Mouse (Mus musculus) layer of hippocampus, adult 2 months (tissue): Measurements from ENCODE around the gene Tex19.2. TPM values are rescaled to one million over a fixed set of nuclear protein-coding genes. Genes with fewer than 3 reads are reported as not detected.

ENCODE experiments used
- DNase-seq, 2 experiments: peaks; one replicate each; pipeline ENCODE4 v3.0.0; 2022; ENCODE audit warnings: low spot score in 2 of 2
- H3K27ac ChIP-seq: fragments of 200-600 bp; 2 replicates; pipeline ENCODE4 v1.8.1; 2022
- H3K4me3 ChIP-seq: fragments of 200-600 bp; 2 replicates; pipeline ENCODE4 v1.8.1; 2022; ENCODE audit warnings: mild to moderate bottlenecking
- CTCF ChIP-seq: fragments of 200-600 bp; conservative IDR thresholded peaks from 2 replicates; pipeline ENCODE4 v1.8.1; 2022; ENCODE audit warnings: antibody characterized with exemption, mild to moderate bottlenecking, moderate library complexity
- long read RNA-seq, 2 experiments: library from polyadenylated mRNA; stranded (forward); transcript quantifications; one replicate each; pipeline ENCODE4 v2.0.0; 2021; ENCODE audit warnings: borderline mapping rate in 2 of 2
- total RNA-seq, 2 experiments: library from RNA; stranded (reverse); gene quantifications; 2 replicates each; pipeline ENCODE4 v1.2.3; 2021

The Tex19.2 gene
- not detected for total RNA-seq
- long read RNA-seq, experiment 1, result 0 reads
- long read RNA-seq, experiment 2, result 0 reads

DNA sequence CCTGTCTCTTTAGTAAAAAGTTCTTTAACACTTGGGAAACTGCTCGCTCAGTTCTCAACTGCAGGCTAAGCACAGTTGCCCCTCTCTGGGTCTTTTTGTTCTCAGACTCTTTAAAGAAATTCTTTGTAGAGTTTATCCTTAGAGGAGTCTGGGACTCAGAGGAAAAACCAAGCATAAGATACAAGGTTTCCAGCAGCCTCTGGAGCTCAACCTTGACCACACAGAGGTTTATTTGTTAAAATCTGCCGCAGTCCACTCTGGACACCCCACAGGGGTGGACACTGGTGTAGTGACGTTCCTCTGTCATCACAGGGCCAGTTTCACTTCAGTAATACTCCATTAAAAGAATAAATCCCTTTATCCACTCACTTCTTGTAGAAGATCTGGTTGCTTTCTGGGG, at the start of gene Tex19.2:
Gene Tex19.2 (minus strand): TSS at position 101 of the 400 bp plus-strand sequence.
- H3K4me3 ChIP-seq, result no peak within 1 kb of the TSS
- H3K27ac ChIP-seq, result no peak within 1 kb of the TSS
- no peak for TF ChIP-seq CTCF
- no peak for DNase-seq

- DNase-seq, result no peak
- TF ChIP-seq CTCF, result no peak
- no peak overlapping the region for H3K27ac ChIP-seq
- no peak overlapping the region for H3K4me3 ChIP-seq
Measured at GRCm38 (mm10) chr11:121163751-121164150, 45.3 kb upstream of the Tex19.2 start.

- Histone ChIP-seq H3K27ac (no peak overlapping the region), H3K4me3 (no peak overlapping the region)
- no peak for DNase-seq
- no peak for TF ChIP-seq CTCF
Measured at GRCm38 (mm10) chr11:121160636-121161346, 42.3 kb upstream of the Tex19.2 start.

DNA sequence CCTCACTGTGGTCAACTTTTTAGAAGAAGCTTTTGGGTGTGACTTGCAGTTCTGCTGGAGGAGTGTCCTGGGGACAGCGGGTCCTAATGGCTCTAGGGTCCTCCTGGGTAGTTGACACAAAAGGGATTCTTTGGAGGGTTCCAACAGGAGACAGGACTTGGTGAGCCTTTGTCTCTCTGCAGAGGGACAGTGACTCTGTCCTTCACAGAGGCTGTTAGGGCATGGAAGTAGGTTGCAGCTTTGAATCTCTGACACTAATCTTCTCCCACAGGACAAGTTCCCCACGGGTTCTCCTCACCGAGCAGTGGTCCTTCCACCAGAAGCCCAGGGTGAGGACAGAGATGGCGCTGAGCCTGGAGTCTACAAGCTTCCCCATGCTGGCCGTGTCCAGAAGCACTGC, 41.5 kb upstream of the Tex19.2 start, which contains the start of gene Uts2r:
Gene Uts2r (plus strand): TSS at position 301 of the 400 bp plus-strand sequence.
- no peak within 1 kb of the TSS for H3K4me3 ChIP-seq
- H3K27ac ChIP-seq, result no peak within 1 kb of the TSS
- no peak for DNase-seq
- no peak for TF ChIP-seq CTCF

DNA sequence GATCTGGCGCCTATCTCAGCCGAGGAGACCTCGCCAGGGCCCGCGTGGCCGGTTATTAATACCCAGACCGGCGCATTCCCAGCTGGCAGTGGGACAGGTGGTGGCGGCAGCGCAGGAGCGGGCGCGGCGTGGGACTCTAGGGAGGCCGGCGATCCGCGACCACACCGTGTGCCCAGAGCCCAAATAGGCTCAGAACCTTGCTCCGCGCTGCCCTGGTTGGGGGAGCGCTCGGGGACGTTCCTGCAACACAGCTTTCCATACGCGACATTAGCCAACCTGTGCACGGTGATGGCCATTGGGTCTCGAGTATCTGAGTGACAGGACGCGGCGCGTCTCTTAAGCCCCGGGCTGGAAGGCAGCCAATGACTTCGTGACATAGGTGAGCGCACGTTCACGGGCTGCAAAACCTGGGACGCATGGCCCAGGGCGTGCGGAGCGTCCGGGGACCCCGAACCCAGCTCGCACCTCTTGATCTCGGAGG, 38.0 kb upstream of the Tex19.2 start:
- TF ChIP-seq CTCF, result no peak
- H3K27ac ChIP-seq, result no peak overlapping the region
- H3K4me3 ChIP-seq, result peak overlapping the region; percentile 35
- peak in 1 of 2 experiments; percentile 14 for DNase-seq

DNA sequence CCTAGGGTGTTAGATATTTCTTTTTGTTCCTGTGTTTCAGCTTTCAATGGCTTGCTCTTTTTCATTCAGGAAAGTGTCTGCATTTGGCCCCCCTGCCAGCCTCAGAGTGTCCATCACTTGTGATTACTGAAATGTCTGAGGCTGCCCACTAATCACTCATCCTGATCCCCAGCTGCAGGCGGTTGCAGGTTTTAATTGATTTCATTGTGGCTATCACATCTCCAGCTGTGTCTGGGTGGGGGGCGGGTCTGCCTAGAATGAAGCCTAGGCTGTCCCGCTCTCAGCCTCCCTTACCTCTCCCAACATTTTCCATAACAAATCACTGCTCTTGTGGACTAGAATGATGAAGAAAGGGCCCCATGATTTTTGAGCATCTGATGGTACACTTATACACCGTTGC, 35.7 kb upstream of the Tex19.2 start:
- no peak overlapping the region for H3K27ac ChIP-seq
- no peak overlapping the region for H3K4me3 ChIP-seq
- TF ChIP-seq CTCF, result no peak
- DNase-seq, result no peak

DNA sequence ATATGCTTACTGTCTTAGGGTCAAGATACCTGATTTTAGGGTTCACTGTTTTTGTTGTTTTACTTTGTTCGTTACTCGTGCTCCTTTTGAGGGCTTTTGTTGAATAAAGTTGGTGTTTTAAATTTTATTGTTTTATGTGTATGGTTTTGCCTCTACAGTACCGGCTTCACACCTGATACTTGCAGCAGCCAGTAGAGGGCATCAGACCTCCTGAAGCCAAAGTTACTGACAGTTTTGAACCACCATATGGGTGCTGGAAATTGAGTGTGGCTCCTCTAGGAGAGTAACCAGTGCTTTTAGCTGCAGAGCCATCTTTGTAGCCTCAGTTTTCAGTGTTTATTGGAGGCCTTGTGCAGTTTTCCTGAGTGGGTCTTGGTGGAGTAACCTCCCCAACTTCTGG, 29.7 kb upstream of the Tex19.2 start:
- peak; percentile 55 for TF ChIP-seq CTCF
- H3K4me3 ChIP-seq, result no peak overlapping the region
- DNase-seq, result no peak
- H3K27ac ChIP-seq, result no peak overlapping the region

DNA sequence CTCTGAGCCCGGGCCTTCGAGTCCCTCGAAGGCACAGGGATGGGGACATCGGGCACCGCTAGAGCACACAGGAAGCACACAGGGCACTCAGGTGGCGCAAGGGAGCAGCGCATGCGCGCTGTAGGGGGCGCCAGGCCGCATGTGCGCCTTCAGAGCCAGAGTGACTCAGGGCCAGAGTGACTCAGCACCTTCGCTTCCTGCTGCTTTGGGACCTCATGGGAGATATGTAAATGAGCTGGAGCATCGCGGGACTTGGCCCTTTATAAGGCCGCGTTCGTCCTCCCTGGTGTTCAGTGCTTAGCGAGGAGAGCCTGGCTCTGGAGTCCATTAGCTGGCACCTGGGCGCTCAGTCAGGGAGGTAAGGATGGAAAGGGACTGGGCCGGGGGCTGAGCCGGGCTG, 27.4 kb upstream of the Tex19.2 start, which contains the start of gene Tex19.1:
Gene Tex19.1 (plus strand): TSS at position 279 of the 400 bp plus-strand sequence.
- Histone ChIP-seq H3K27ac (no peak within 1 kb of the TSS), H3K4me3 (no peak within 1 kb of the TSS)
- no peak for DNase-seq
- TF ChIP-seq CTCF, result no peak

GRCm38 (mm10) chr11:121143325-121144015, 25.0 kb upstream of the Tex19.2 start:
- no peak for TF ChIP-seq CTCF
- DNase-seq, result no peak
- no peak overlapping the region for H3K4me3 ChIP-seq
- H3K27ac ChIP-seq, result no peak overlapping the region

DNA sequence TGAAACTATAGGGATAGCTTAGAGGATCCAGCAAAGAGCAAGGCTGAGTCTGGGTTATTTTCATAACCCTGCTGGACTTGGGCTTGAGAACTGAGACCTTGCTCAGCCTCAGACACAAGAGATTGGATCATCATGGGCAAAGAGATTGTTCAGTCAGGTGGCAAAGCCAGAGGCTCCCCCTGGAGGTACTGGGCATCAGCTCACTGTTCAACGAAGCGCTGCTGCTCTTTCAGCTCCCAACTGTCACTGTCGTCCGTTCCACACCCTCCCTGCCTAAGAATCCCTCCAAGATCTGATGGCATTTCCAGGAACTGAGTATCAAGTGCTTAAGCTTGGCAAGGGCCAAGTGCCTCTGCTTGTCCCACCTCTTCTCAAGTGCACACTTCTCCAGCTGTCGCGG, 20.3 kb upstream of the Tex19.2 start:
- no peak overlapping the region for H3K4me3 ChIP-seq
- DNase-seq, result no peak
- no peak overlapping the region for H3K27ac ChIP-seq
- peak; percentile 60 for TF ChIP-seq CTCF

GRCm38 (mm10) chr11:121137682-121138081, 19.2 kb upstream of the Tex19.2 start:
- TF ChIP-seq CTCF, result no peak
- DNase-seq, result no peak
- H3K27ac ChIP-seq, result no peak overlapping the region
- no peak overlapping the region for H3K4me3 ChIP-seq

GRCm38 (mm10) chr11:121134600-121134999, 16.1 kb upstream of the Tex19.2 start:
- H3K27ac ChIP-seq, result no peak overlapping the region
- no peak for DNase-seq
- no peak for TF ChIP-seq CTCF
- H3K4me3 ChIP-seq, result no peak overlapping the region

DNA sequence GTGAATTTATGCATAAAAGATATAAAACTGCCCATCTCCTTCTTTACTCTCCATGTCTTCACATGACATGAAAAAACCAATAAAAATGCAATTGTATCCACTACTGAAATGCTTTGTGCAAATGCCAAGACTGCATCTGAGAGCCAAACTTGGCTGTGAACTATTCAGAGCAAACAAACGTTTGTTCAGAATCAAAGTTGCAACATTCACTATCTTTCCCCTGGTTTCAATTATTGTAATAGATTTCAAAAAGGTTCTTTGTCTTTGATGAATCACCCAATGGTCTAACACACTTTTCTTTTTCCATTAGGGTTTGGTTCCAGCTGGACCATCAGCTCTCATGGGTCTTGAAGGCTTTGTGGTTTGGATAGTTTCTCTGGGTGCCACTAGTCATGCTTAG, 11.1 kb upstream of the Tex19.2 start:
- no peak for TF ChIP-seq CTCF
- DNase-seq, result no peak
- H3K27ac ChIP-seq, result no peak overlapping the region
- no peak overlapping the region for H3K4me3 ChIP-seq
